Mouse (Mus musculus) layer of hippocampus, adult 18-20 months (tissue): Measurements from ENCODE around the gene Fam69a. TPM values are rescaled to one million over a fixed set of nuclear protein-coding genes. Genes with fewer than 3 reads are reported as not detected.
"Not testable (repeated sequence)": the region's sequence is repeated elsewhere in the genome, so short reads cannot be mapped to it uniquely, and the experiment has no call there.

Experiments used
- DNase-seq, 2 experiments: peaks; one replicate each; pipeline ENCODE4 v3.0.0; 2022; ENCODE audit warnings: low spot score in 2 of 2
- total RNA-seq, 2 experiments: library from RNA; stranded (reverse); gene quantifications; 2 replicates each; pipeline ENCODE4 v1.2.3; 2021

Fam69a gene
- total RNA-seq, 2 experiments from 2014 or later, result 28.3 to 35.2 TPM

DNA sequence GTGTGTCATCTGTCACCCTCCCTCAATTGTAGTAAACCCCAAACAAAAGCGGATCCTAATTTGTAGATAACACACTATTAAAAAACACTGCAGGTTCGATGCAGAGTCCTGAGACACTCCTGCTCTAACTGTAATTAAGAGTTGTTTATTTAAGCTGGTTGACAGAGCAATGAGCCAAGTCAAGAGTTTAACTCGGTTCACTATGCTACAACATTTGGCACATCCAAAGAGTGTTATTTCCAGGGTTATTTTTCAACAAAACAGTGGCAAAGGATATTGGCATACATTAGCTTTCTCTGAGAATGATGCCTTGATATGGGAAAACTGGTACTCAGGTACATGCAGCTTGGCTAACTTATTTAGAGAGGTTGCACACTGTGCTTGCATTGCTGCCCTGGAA is 4.9 kb downstream of the Fam69a start:
- DNase-seq, result no peak

DNA sequence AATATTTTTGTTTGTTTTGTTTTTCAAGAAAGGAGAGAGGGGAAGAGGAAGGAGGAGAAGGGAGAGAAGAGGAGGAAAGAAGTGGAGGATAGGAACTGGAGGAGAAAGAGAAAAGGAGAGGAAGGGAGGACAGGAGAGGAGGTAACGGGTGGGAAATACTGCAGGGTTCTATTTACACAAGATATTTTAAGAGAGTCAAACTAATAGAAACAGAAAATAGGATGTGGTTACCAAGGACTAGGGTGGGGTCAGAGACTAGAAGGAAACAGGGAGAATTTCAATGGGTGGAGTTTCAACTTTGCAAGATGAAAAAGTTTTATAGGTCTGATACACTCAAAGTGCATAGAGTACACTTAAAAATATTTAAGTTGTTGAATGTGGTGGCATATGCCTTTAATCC is 7.0 kb downstream of the Fam69a start:
- no peak for DNase-seq

DNA sequence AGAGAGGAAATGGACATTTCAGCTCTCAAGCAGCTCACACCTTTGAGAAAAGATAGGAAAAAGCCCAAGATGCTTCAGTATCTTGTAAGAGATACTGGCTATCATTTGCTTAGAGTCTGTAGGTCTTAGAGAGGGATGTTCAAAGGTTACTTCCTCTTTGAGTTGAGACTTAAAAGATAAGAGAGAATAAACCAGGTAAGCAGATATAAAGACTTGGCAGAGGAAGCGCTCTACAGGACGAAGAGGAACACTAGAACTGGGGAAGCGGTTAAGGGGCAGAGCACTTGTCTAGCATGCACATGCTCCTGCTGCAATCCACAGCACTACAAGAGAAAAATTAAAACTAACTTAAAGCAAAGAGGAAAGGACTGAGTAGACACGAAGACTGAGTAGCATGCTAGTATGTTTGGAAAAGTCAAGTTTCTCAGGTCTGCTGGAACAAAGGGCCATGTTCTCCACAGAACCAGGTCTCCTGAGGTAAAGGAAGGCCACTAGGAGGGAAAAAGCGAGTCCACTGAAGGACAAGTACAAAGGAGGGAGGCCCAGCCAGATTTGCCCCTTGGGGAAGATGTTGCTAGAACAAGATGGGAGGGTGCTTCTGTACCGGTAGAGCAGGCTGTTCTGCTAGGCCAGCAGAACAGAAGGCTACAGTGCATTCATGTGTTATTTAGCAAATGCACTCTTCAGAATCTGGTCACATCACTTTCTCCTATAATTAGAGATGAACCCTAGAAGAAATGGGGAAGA is 8.4 kb downstream of the Fam69a start:
- no peak for DNase-seq

DNA sequence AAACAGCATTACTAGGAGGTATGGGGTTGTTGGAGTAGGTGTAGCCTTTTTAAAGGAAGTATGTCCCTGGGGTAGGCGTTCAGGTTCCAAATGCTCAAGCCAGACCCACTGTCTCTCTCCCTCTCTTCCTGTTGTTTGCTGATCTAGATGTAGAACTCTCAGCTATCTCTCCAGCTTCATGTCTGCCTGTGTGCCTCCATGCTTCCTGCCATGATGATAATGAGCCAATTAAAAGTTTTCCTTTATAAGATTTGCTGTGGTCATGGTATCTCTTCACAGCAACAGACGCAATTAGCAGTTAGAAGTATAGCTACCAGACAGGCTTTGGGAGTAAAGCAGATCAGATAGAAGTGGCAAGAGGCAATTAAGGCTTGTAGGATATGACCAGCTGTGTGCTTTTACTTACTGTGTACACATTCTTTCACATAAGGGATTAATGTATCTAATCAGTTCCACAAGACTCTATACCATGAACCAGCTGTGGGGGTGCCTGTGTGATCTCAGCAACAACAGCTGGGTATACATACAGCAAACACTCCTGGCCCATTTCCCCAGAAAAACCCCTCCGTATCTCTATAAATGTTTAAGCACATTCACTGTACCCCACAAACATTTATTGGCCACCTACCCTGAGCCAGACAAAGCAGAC is 9.1 kb downstream of the Fam69a start:
- no peak for DNase-seq

DNA sequence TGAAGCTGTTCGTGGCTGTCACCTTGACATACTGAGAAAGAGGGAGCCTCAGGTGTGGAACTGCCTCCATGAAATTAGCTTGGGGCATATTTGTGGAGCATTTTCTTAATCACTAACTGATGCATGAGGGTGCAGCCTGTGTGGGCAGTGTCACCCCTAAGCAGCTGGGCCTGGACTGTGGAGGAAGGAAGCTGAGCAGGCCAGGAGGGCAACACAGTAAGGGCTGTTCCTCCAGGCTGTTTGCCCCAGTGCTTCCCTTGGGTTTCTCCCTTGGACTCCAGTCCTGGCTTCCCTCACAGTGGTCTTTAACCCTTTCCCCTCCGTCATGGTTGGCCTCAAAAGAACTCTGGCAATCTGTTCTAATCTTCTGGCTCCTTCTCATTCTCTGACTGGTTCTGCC is 13.6 kb downstream of the Fam69a start:
- DNase-seq, result no peak

DNA sequence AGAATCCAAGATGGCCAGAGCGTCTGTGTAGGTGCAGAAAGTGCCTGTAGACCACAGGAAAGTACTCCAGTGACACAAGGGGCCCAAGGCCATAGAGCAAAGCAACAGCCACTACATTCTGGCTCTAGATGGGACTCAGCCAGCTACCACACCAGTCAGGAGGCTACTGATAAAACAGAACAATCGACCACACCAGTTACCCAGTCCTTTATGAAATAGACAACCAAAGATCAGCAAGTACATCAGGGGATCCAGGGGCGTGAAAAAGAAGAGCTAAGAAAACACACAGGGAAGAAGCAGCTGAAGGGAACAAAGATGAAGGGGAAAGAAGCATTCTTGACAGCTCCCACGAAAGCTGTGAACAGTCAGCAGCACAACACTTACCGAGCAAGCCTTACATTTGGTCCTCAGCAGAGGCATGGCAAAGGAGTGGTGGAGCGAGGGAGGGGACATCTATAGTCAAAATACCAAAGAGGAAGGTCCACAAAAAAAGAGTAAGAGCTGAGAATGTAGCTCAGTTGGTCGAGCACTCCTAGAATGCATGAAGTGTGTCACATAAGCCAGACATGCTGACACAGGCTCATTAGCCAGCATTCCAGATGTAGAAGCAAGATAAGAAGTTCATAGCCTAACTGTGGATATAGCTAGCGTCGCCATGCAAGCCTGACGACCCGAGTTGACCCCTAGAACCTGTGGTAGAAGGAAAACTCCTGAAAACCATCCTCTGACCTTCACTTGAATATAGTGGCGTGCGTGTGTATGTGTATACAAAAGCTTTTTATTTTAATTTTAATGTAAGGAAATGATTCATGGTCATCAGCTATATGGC is 14.2 kb downstream of the Fam69a start:
- DNase-seq, result no peak

DNA sequence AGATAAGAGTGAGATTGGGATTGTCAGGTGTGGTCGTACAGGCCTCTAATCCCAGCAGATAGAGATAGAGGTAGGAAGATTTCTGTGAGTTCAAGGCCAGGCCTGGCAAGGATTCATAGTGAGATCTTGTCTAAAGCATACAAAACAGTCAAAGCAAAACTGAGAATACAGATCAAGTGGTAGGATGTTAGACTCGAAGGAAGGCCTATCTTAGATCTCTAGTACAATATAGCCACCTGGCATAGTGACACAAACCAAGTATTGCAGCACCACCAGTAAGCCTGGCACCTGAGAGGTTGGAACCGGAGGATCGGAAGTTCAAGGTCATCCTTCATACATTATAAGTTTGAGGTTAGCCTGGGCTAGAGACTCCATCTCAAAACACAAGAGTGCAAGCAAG is 15.8 kb downstream of the Fam69a start:
- no peak for DNase-seq

DNA sequence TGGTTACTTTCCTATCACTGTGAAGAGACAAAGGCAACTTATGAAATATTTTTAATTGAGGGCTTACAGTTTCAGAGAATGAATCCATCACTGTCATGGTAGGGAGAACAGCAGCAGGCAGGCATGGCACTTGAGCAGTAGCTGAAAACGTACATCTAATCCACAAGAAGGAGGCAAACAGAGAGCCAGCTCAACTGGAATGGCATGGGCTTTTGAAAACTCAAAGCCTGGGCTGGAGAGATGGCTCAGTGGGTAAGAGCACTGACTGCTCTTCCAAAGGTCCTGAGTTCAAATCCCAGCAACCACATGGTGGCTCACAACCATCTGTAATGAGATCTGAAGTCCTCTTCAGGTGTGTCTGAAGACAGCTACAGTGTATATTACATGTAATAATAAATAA is 17.1 kb downstream of the Fam69a start:
- not testable (repeated sequence) for DNase-seq

DNA sequence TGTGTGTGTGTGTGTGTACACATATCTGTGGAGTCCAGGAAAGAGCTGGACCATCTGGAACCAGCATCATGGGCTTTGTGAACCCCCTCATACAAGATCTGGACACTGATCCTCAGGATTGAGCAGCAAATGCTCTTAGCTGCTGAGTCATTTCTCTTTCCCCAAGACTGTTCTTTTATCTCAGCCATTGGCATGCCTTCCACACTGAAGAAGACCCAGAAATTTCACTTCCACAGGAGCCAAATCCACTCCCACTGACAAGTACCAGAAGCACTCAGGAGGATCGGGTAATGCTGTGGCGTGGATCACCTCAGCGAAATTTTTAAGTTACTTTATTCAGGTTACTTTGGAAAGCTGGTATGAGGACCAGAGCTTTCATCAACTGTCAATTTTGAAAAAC is 18.8 kb downstream of the Fam69a start:
- DNase-seq, result no peak

DNA sequence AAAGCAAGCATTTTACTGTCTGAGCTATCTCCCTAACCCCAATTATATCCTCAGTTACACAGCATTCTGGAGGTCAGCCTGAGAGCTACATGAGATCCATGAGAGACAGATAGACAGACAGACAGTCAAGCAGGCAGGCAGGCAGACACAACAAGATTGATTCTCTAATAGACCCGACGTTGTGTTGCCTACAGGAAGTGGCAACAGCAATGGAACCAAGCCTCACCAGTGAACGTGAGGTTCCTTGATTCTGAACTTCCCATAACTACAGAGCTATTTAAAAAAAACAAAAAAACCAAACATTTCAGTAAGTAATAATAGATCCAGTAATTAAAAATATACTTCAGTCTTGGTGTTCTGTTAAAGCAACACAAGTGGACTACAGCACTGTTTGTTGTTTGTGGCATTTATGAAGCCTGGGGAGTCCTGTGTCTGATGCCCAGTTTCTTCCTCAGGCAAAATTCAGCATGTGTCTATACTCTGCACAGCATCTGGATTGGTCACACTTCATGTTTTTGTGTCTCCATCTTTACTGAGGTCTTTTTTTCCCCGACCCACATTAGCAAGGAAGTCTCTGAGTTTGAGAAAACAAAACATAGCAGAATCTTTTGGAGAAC is 19.9 kb downstream of the Fam69a start:
- DNase-seq, result no peak

DNA sequence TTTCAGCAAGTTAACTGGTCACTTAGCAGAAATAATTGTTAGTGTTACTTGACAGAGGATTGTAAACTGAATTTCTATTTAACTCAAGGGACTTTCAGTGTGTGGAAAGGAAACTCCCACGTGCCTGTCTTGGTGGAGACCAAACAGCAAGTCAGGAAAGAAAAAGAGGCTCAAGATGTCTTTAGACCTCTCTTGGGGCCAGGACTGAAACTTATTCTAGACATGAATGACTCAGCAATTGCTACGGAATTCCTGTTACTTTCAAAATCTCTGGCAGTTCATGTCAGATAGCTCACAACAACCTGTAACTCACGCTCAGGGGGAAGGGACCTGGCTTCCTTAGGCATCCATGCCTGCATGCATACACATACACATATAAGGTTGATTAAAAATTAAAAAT is 20.7 kb downstream of the Fam69a start:
- no peak for DNase-seq

DNA sequence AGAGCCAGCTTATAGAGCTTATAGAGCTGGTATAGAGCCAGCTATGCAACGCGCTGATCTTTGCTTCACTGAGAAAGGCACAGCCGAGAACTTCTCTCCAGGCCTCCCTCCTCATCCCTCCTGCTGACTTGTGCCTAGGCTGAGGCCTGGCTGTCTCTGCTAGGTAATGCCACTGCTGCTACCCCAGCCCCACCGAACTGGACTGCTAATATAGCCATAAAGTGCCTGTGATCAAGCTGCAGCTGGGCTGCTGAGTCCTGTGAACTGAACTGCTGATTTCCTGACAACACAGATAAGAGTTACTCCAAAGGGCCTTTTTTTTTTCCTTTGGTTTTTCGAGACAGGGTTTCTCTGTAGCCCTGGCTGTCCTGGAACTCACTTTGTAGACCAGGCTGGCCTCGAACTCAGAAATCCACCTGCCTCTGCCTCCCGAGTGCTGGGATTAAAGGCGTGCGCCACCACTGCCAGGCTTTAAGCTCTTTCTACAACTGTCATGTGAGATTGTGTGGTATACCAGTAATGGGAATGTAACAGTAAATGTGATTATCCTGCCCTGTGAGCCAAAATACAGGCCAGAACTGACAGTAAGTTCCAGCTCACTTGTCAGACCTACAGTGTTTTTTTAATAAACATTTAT is 21.4 kb downstream of the Fam69a start:
- no peak for DNase-seq

DNA sequence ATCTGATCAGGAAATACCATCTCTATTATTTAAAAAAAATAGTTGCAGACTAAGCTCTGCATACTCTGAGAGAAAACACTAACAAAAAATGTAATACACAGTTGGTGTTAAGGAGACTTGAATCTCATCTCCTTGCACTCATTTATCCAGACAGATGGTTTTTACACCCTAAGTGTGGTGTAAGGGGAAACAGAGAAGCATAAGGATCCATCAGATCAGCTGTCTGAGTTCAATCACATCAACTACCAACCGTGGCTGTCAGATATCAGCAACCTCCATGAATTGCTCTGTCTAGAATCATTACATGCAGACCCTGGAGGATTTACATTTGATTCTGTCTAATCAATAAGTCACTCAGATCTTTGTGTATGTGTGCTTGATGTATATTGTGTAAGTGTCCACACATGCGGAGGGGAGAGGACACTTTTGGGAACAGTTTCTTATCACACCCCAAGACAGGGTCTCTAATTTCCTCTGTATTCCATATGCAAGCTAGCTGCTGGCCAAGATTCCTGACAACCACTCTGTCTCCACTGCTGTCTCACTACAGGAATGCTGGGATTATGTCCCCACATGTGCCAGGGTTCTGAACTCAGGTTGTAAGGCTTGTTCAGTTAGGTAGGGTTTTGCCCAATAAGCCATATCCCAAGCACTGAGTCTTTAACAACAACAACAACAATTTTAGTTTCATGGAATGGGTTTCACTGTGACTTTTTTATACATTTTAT is 22.7 kb downstream of the Fam69a start:
- no peak for DNase-seq

DNA sequence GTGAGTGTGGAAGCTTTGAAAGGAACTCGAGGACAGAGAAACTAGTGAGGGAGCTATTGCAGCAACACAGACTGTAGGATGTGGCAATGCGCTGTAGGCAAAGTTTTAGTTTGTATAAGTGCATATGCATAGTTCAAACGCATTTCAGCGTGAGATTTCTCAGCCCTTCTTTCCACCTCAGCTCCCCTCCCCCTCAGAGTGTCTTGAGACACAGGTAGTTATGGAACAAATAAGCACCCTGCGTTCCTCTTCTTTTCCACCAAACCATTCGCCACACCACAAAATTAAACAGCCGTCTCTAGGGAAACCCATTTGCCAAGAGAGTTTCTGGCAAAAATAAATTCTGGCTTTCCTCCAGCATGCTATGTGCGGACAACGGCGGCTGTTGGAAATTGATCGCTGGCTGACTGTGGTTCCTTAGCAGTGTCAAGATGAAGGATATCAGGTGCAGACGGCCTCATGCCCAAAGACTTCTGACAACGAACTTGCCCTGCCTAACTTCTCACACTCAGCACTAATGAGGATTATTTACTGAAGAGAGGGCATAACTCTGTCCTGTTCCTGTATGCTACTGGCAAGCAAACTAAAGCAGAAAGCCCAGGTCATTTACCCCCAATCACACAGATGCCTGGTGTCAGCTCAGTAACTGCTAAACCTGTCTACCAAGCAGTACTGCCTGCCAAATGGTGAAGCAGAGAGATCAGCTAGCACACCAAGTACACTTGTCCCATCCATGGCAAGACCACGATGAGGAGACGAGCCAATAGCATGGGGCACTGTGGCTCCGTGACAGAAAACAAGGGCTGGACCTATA is 25.2 kb downstream of the Fam69a start:
- DNase-seq, result peak; percentile 52 to 83

DNA sequence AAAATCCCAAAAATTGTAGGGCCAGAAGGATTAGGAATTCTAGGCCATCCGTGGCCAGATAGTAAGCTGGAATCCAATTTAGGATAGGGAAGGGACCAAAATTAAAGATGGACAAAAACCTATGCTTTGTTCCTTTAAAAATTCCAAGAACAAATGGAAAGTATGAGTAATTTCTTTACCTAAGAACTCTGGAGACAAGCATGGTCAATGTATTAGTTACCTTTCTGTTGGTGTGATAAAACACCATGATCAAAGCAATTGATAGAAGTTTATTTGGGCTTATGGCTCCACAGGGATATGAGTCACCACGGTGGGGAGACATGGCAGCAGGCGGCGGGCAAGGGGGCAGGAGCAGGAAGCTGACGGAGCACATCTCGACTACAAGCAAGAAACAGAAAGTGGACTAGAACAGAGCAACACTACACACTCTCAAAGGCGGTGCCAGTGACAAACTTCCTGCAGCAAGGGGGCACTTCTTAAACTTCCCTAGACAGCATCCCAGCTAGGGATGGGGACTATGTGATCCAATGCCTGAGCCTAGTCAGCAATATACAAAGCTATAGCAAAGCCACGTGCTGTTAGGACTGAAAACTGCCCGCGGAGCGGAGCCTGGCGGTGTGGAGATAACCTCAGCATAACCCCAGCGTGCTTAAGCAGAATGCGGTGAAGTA is 26.2 kb downstream of the Fam69a start:
- no peak for DNase-seq

DNA sequence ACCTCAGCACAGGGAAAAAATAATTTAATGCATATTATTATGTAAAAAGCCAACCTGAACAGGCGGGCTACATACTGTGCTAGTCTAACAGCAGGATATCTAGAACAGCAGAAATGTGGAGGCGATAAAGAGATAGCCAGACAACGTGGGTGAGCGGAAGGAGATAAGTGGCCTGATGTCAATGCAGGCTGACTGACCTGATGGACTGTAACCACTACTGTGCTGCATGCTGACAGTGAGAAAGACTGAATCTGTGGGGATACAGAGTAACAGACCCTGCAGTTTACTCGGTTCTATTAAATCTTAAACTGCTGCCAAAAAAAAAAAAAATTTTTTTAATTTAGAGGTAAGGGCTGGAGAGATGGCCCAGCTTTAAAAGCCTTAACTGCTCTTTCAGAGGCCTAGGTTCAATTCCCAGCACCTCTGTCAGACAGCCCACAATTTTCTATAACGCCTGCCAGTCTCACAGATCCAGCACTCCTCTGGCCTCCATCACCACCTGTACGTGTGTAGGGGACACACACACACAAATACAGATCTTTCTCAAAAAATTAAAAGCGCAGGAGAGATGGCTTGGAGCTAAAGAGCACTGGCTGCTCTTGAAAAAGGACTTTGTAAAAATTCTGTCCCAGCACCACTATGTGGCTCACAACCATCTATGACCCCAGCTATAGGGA is 27.1 kb downstream of the Fam69a start:
- no peak for DNase-seq

DNA sequence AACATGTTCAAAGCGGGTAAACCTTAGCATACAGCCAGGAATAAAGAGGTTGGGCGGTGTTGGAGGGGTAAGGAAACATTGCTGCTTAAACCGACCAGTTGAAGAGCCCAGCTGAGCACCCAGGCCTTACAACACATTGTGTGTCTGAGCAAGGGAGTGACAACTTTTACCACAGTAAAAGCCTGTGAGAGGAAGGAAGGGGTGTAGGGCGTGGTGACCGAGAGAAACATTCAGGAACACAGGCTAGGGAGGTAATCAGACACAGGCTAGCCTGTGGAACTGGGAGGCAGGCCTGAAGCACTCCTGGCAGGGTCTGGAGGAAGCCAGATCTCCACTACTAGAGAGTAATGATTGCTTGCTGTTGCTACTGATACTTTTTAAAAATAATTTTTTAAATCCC is 36.2 kb downstream of the Fam69a start:
- DNase-seq, result no peak

DNA sequence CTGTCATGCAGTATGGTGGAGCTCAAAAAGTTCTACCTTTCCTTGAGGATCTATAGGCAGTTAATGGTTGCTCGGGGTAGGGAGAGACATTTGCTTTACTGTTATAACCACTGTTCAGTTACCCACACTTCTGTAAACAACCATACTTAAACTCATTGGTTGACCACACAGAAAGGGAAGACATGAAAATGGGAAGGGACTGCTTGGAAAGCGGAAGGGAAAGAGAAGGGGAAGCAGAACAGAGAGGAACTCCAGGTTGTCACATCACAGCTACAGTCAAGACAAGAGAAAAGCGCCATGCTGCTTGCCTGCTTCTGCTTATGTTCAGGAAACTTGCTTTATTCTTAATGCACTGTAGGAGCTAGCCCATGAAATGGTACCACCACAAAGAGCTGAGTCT is 37.3 kb downstream of the Fam69a start:
- DNase-seq, result no peak

DNA sequence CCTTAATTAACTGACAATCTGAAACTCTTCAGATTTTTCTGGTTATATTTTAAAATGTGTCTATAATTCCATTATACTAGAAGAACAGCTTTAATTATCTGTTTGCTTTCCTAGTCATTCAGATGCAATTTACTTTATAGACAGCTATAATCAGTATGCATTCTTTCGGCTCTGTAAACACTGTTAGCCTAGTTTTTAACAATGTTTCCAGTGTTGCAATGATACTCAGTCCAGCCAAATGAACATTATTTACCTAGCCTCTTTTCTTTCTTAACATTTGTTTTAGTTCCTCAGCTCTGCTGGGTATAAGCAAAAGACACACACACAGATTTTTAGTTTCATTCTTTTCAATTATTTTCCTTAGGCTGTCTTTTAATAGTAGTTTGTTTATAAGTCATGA is 38.0 kb downstream of the Fam69a start:
- DNase-seq, result no peak
